Mouse (Mus musculus) monocyte, adult 5-6 weeks (primary cell): Measurements from ENCODE around the gene Cxadr. TPM values are rescaled to one million over a fixed set of nuclear protein-coding genes. Genes with fewer than 3 reads are reported as not detected.

ENCODE experiments used
- ATAC-seq: fragments of 153-309, 156-312 bp; replicated peaks from 2 replicates; pipeline ENCODE4 v1.8.0; 2017; ENCODE audit warnings: mild to moderate bottlenecking; ENCODE audit not compliant: low TSS enrichment, insufficient number of reproducible peaks, severe bottlenecking, poor library complexity, low FRiP score
- total RNA-seq: library from RNA; stranded (forward); fragments of 200-1000, 200-491, 200-594 nt; gene quantifications from 3 replicates; pipeline ENCODE4 v1.2.3, GENCODE M21; 2017

The Cxadr gene
- total RNA-seq, 1 experiment from 2014 or later: under 0.01 TPM

GRCm38 (mm10) chr16:78399423-78399822 is 98.1 kb downstream of the Cxadr start:
- no peak for ATAC-seq

DNA sequence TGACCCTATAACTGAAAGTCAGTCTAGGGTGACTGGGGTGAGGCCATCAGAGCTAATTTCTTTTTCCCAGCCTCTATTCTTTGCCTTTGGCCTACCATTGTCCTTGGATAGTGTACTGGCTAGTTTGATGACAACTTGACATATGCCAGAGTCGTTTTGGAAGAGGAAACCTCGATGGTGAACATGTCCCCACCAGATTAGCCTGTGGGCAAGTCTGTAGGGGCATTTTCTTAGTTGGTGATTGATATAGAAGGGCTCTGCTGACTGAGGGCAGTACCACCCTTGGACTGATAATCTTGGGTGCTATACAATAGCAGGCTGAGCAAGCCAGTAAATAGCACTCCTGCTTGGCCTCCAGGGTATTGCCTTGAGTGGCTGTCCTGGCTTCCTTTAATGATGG is 101.0 kb downstream of the Cxadr start:
- no peak for ATAC-seq

DNA sequence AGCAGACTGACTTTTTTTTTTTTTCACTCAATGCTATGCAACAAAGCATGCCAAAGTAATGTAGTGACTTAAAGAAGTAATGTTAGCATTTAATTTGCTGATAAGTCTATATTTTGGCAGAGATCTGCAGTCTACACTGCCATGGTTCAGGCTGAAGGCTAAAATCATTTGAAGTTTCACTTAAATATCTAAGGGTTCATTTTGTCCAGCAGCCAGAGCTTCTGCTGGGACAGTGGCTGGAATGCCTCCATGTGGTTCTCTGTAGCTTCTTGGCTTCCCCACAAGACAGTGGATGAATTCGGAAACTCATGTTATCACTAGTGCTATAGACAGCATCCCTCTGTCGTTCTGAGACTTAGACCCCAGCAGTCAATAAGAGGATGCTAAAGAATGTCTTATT is 105.4 kb downstream of the Cxadr start:
- no peak for ATAC-seq

GRCm38 (mm10) chr16:78407855-78408254 is 106.6 kb downstream of the Cxadr start:
- no peak for ATAC-seq

Other genes with a start within 250 kb of the Cxadr start
- gene Btg3, start 75.7 kb downstream of the Cxadr start, total RNA-seq: 20.5 to 34.7 TPM (median 31.2 TPM) in 3 replicates